Mouse (Mus musculus) embryo, embryonic 10 days (tissue): ENCODE measurements around the gene Cbfa2t2.
A peak's percentile ranks its signal among the peaks of the same experiment; 100 is the strongest.
"Not testable (repeated sequence)": the region's sequence is repeated elsewhere in the genome, so short reads cannot be mapped to it uniquely, and the experiment has no call there.

ENCODE experiments used
- DNase-seq: peaks from one replicate; pipeline ENCODE4 v3.0.0-alpha.2; 2015; ENCODE audit warnings: low spot score

The Cbfa2t2 gene

DNA sequence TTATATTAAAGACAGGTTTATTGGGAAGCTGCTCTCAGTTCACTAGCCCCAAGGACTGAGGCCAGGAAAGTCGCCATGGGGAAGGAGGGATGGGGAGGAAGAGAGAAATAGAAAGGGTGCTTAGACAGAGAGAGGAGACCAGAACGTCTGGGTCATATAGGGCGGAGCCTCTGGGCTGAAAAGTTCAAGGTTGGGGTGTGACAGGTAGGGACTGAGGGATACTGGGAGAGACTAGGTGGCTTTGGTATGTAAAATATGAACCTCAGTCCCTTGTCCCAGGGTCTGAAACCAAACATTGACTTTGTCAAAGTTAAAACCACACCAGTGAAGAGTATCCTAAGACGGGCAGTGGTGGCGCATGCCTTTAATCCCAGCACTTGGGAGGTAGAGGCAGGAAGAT, 30.9 kb downstream of the Cbfa2t2 start:
- DNase-seq = no peak

DNA sequence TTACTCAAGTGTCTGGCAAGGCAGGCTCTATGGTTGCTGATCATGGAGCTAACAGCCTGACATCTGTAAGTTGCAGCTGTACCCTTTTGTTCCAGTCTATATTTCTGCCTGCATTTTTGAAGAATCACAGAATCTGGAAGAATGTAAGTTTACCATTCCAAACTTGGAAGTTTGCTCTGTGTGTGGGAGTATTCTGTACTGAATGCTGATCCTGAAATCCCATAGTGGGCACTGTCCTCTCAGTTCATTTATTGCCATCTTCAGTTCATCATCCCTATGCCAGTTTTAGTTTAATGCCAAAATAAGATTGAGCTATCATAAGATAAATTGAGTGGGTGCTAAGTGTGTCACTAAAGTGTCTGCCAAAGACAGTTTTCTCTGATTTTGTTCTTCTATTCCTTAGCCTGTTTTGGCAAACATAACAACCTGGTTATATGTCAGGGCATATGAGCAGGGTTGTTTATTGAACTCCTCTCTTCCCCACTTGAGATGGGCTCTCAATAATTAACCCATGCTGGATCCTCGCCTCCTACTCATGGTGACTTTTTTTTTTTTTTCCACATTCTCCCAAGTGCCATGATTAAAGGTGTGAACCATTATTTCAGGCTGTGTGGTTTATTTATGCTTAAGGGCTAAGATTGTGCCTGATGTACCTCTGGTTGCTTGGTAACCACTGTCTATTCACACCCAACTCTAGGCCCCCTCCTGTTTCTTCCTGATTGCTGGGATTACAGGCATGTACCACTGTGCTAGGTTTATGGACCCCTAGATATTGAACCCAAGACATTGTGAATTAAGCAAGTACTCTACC, 38.2 kb downstream of the Cbfa2t2 start:
- DNase-seq = no peak

DNA sequence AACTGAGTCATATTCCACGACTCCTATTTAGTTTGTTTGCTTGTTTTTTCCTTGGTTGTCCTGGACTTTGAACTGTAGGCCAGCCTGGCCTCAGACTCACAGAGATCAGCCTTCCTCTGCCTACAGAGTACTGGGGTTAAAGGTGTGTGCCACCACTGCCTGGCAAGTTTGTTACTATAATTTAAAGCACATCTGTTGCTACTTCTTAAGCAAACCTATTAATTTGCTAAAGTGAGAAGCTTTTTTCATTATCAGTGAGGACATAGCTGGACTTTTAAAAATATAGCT, 38.7 kb downstream of the Cbfa2t2 start:
- no peak for DNase-seq

DNA sequence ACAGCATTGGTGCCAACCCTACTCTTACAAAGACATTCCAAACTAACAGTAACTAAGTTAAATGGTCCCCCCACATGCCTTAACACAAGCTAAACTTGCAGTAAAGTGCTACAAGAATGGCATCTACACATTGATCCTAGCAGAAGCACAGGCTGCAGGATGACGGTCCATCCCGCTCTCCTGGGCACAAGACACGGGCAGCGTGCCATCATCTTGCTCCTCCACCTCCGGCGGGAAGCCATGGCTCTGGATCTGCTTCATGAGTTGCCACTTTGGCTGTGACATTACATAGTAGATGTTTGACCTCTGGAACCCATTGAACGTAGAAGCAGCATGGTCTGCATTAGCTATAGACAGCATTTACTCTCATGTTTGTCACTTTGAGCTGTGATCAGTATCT, 39.6 kb downstream of the Cbfa2t2 start:
- no peak for DNase-seq

DNA sequence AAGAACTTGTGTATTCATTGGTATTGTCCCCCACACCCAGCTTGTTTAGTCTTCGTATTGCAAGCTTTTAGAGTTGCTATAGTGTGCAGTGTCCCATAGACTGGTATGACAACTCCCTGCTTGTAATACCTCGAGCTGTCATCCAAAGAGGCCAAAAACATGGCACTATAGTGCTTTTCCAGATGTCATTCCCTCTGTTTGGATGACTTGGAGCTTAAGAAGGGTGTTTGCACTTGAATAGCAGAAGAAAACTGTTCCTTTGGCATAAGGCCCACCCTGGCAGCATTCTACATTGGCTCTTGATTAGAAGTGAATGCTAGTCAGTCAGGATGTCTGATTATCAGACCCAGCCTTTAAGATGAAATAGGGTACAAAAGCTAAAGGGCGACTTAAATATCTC, 40.7 kb downstream of the Cbfa2t2 start:
- DNase-seq = no peak

DNA sequence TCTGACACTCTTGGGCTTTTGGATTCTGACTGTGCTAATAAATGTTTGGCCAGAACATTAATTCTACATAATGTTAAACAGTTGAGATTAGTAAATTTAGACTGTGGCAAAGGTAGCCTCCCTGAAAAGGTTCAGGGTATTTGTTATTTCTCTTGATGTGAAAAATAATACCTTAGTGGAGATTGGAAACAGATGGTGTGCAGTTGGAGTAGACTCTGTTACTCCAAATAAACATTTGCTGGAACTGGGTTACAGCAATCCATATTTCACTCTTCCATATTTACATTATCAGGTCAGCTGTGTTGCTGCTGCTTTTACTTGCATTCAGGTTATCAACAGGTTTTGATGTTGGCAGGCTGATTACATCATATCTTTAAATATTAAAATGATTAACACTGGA, 55.5 kb downstream of the Cbfa2t2 start:
- no peak for DNase-seq

DNA sequence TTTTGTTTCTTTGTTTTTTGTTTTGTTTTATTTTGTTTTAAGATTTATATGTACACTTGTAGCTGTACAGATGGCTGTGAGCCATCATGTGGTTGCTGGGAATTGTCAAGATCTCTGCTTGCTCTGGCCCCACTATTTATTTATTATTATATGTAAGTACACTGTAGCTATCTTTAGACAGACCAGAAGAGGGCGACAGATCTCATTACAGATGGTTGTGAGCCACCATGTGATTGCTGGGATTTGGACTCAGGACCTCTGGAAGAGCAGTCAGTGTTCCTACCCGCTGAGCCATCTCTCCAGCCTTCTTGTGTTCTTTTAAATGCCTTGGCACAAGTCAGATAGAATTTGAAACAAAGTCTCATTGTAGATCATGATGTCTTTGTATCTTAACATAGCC, 57.3 kb downstream of the Cbfa2t2 start:
- DNase-seq = not testable (repeated sequence)

DNA sequence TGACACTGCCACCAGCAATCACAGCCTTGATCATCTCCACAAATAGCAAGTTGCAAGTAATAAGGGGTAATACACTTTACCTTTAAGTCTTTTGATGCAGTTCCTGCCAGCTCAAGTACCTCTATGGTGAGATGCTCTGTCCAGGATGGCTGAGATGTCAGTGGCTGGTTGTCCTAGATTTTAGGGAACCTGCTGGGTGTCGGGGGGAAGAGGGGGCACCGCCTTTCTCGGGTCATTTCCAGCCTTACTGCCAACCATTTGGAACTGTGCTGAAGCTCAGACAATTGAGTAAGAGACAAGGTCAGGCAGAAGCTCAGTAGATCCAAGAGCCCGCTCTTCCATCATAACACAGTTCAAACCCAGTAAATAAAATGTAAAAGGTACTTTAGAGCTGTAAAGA, 58.7 kb downstream of the Cbfa2t2 start:
- DNase-seq = no peak

DNA sequence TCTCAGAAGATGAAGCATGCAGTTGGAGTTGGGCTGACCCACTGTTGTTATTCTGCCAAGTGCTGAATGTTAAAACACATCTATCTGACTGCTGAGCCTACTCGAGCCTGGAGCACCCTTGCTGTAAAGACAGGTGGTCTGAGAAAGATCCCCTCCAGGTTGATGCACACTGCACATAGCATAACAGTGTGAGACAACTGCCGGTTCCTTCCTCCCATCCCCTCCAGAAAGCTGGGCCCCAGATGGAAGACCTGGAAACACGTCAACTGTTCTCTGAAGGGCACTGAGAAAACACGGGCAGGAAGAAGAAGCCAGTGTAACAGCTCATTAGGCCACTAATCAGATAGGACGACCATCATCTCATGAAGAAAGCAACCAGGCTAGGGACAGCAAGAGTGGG, 62.3 kb downstream of the Cbfa2t2 start:
- DNase-seq = no peak

DNA sequence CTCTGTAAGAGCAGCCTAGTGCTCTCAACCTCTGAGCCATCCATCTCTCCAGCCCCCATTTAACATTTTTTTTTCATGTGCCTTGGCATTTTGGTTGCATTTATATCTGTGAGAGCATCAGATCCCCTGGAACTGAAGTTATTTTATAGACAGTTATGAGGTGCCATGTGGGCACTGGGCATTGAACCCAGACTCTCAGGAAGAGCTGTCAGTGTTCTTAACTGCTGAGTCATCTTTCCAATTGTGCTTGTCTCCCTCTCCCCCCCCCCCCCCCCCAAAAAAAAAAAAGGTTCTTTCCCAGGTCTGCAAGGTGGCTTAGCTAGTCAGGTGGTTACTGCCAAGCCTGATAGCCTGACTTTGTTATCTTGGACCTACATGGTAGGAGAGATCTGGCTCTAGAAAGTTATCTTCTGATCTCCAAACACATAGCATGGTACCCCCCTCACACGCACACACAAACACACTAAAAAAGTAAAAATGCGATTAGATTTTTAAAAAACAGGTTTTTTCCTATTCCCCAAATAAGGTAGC, 63.5 kb downstream of the Cbfa2t2 start:
- no peak for DNase-seq

DNA sequence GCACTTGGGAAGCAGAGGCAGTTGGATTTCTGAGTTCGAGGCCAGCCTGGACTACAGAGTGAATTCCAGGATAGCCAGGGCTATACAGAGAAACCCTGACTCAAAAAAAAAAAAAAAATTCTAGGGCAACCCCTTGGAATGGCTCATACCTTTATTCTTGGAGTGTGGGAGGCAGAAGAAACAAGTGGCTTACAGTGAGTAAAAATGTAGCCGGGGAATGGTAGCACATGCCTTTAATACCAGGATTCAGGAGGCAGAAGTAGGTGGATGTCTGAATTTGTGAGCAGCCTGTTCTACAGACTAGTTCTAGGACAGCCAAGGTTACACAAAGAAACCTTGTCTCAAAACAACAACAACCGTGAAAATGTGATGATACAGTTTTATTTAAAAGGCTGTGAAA, 64.5 kb downstream of the Cbfa2t2 start:
- DNase-seq = no peak

DNA sequence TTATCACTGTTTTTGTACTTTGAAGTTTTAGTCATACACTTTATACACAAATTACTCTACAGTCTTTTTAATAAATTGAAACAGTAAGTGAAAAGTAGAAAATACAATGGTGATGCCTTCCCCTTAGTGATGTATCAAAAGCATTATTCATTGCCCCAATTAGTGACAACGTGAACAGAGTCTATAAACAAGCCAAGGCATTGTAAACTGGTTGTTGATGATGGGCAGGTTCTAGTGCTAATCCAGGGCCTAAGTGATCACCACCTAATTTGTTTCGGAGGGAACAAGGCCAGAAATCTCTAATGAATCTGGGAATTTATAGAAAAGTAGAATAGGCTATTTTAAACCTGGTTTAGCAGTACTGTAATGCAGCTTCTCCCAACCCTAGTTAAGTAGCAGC, 70.8 kb downstream of the Cbfa2t2 start:
- DNase-seq = no peak

DNA sequence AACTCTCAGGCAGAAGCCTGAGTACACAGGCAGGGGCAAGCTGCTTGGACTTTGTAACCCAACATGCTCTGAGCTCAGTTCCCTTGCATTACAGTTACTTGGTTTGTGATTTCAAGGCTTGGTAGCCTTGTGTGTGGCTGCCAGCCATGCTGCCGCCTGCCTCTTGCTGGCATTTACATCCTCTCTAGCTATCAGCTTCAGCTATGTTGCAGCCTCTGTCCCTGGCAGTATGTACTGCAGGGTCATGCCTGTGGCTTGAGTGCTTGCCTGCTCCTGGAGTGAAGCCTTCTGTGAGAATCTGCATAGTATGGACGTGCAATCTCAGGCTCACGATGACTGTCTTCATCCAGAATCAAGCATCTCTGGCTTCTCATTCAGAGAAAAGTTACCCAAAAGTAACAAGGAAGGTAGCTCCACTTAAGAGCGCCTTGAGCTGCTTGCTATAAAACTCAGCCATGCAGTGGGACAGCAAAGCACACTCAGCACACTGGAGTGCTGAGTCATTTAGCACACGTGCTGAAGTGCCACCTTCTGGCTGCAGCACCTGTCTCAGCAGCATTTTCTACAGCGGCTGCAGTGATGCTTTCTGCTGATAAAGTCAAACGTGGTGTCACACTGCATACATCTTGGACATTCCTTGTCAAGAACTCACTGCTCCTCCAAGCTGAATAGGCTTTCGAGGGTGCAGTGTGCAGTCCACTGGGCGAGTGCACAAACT, 71.4 kb downstream of the Cbfa2t2 start:
- DNase-seq = peak; percentile 9

DNA sequence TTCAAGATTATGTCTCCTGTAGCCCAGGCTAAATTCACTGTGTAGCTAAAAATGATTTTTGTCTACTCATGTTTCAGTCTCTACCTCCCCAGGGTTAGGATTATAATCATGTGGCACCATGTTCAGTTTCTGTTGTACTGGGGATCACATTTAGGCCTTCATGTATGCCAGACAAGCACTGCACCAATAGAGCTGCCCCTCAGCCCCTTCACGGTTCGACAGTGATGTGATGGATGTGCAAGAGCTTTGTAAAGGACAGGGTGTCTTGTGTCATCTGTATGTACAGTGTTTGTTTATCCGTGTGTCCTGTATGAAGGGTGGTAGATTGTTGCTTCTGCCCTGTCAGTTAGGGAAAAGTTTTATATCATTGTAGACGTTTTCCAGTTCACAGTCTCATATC, 72.2 kb downstream of the Cbfa2t2 start:
- no peak for DNase-seq

DNA sequence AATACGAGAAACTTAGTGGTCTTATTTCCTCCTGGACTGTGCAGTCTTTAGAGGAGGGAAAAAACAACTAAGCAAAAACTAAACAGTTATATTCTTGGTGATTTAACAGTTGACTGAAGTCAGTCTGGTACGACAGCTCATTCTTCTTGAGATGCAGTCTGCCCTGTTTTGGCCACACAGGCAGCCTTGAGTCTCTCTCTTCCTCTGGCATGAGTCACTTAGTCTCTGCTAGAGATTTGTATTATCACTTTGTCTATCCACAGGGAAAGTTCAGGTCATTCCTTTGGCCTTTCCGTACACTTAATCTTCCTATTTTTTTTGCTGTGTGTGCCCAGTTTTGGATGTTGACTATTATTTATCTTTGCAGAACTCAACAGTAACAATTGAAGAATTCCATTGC, 73.9 kb downstream of the Cbfa2t2 start:
- DNase-seq = no peak

DNA sequence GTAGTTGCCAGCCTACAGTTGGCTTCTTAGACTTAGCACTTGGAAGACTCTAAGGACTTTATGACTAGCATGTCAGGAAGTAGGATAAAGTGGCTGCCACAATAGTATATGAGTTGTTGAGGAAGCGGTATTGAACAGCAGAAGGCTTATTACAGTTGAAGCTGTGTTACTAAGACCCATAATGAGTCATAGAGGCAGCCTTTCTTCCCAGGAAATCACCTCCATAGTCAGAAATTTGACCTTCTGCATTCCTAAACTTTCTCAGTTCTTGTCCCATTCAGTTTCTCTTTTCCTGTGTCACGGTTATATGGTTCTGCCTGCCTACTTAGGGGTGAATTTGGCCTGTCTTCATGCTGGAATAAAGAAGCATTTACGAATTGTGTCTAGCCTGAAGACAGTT, 80.7 kb downstream of the Cbfa2t2 start:
- no peak for DNase-seq

DNA sequence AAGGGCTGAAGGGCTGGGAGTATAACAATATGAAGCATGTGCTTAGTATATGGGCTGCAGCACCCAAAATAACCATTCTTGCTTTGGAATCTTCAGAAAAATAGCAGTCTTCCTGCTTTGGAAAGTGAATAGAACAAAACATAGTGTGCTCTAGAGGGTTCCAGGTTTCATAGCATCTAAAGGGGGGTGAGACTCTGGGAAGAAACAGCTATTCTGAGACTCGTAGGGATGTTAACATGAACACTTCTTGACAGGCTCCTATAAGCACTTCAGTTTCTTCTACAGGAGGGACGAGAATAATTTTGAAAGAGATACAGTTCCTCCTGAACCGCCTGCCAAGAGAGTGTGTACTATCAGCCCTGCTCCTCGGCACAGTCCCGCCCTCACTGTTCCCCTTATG, 81.1 kb downstream of the Cbfa2t2 start:
- DNase-seq = no peak

DNA sequence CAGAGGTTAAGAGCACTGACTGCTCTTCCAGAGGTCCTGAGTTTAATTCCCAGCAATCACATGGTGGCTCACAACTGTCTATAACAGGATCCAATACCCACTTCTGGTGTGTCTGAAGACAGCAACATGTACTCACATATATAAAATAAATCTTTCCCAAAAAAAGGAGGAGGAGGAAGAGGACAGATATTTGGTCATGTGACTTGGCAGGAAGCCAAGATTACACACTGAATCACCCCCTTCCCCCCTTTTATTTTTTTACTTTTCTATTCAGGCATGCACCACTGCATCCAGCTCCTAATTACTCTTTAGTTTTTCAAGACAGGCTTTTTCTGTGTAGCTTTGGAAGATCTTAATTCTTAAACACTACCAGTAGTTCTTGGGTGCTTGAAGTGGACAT, 85.2 kb downstream of the Cbfa2t2 start:
- DNase-seq = no peak

DNA sequence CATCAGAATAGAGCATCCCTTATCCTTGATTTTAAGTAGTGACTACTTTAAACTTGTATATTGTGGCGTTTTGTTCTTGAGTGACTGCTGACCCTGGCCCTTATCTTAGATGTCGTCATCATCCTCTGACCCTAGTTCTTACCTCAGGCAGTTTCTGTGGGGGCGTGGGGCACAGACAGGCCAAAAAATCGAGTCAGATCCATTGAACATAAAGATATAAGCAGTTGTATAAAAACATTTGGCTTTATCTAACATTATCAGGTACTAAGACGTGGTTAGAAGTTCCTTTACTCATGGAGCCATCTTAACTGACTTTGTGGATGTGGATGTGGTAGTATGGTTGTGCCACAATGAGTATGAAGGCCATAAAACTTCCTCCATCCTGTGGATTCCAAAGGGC, 86.1 kb downstream of the Cbfa2t2 start:
- DNase-seq = no peak

DNA sequence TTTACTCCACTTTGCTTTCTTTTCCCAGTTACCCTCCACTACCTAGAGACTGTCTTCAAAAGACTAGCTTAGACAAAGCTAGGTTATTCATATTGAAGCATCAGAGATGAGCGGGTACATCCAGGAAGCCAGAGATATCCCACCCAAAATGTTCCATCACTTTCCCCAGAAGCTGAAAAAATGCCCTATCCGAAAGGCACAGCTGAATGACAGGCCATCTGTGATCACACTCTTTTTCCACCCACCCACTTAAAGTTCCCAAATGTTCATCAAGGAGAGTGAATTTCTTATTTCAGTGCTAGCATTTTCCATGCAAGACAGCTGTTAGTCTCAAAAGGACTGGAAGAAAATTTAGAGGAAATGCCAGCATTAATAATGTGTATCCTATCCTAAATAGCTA, 89.0 kb downstream of the Cbfa2t2 start:
- no peak for DNase-seq

DNA sequence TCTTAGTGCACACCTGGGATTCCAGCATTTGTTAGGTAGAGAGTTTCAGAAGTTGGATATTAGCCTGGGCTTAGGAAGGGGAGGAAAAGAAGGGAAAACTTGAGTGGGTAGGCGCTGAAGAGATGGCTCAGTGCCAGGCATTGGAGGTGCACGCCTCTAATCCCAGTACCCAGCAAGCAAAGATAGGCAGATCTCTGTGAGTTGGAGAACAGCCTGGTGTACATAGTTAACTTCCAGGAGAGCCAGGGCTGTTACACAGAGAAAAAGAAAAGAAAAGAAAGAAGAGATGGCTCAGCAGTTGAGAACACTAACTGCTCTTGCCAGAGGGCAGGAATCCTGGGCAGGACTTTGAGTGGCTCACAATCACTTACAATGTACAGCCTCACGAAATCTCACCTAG, 90.2 kb downstream of the Cbfa2t2 start:
- no peak for DNase-seq

DNA sequence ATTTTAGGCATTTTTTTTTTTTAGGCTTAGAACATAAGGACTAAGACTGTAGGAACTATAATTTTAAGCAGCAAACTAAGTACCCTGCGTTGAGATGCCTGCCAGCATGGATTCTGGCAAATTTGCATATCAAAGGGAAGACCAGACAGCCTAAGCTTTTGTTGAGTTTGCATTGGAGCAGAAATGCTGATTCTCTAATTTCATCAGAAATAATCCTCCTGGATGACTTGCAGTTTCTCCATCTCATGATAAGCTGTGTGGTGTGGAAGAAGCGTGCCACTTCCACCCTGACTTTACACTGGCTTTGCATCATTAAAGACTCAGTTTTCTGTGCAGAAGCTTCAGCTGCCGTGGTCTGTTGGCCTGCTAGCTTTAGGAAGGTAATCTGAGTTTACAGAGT, 96.6 kb downstream of the Cbfa2t2 start:
- DNase-seq = no peak

DNA sequence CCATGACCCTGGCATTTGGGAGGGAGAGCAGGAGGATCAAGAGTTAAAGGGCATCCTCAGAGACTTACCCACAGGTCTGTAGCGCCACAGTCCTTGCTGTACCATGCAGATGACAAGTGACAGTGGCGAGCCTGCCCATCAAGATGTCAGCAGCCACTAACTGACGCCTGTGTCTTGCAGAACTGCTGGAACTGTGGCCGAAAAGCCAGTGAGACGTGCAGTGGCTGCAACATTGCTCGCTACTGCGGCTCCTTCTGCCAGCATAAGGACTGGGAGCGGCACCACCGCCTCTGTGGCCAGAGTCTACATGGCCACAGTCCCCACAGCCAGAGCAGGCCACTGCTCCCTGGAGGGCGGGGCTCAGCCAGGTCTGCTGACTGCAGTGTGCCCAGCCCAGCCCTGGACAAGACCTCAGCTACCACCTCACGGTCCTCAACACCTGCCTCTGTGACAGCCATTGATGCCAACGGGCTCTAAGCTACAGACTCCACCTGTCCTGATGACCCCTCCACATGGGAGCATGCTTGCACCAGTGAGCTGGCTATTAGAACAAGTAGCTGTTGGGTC, 98.5 kb downstream of the Cbfa2t2 start:
- no peak for DNase-seq

DNA sequence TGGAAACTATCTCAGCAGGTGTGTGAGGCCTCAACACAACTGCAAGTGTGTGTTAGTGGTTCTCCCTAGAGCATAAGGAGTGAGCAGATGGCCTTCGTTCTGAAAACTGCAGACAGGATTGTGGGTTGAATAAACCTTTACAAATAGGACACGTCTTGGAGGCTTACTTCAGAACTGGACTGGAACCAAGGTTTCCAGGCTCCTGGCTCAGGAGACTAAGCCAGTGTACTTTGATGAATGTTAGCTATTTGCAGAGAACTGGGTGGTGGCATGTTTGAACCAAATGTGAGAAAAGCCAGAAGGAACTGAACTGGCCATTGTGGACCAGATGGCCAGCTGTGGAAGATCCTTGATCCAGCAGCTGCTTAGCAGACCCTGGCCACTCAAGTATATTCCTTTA, 102.0 kb downstream of the Cbfa2t2 start:
- DNase-seq = no peak
